Mouse (Mus musculus): ENCODE measurements at regions not wholly inside any gene's neighbourhood (a gene's known extent, or its start where the extent isn't known, plus 50 kb on each side); places are given as distances from the start of the nearest gene placed in this dataset.
A peak's percentile ranks its signal among the peaks of the same experiment; 100 is the strongest.

GRCm38 (mm10) chr7:133376833-133377484 is 225.0 kb downstream of the Tex36 start:
- no peak for DNase-seq

GRCm38 (mm10) chr7:133372695-133373094 is 229.3 kb downstream of the Tex36 start:
- no peak for DNase-seq

GRCm38 (mm10) chr7:133370542-133370941 is 231.4 kb downstream of the Tex36 start:
- DNase-seq = no peak

- no peak for DNase-seq
These were observed 237.4 kb downstream of the Tex36 start for GRCm38 (mm10) chr7:133364601-133365000.

GRCm38 (mm10) chr7:133328717-133329116 is 204.6 kb upstream of the Ctbp2 start:
- DNase-seq = no peak

- no peak for DNase-seq
These were observed 201.5 kb upstream of the Ctbp2 start for GRCm38 (mm10) chr7:133325548-133326190.

- no peak for DNase-seq
These were observed 199.8 kb upstream of the Ctbp2 start for GRCm38 (mm10) chr7:133323955-133324354.

- DNase-seq = no peak
These were observed 193.4 kb upstream of the Ctbp2 start for GRCm38 (mm10) chr7:133317511-133317910.

- DNase-seq = no peak
These were observed 192.7 kb upstream of the Ctbp2 start for GRCm38 (mm10) chr7:133316701-133317475.

- peak; percentile 32 for DNase-seq
These were observed 191.3 kb upstream of the Ctbp2 start for GRCm38 (mm10) chr7:133315197-133316029.

GRCm38 (mm10) chr7:133313115-133313514 is 189.0 kb upstream of the Ctbp2 start:
- no peak for DNase-seq

GRCm38 (mm10) chr7:133311116-133311801 is 187.1 kb upstream of the Ctbp2 start:
- DNase-seq = no peak

- peak; percentile 50 for DNase-seq
These were observed 180.3 kb upstream of the Ctbp2 start for GRCm38 (mm10) chr7:133304461-133304860.

- no peak for DNase-seq
These were observed 166.3 kb upstream of the Ctbp2 start for GRCm38 (mm10) chr7:133290471-133290870.

GRCm38 (mm10) chr7:133288236-133288635 is 164.1 kb upstream of the Ctbp2 start:
- DNase-seq = no peak

GRCm38 (mm10) chr7:133286836-133287235 is 162.7 kb upstream of the Ctbp2 start:
- DNase-seq = no peak

GRCm38 (mm10) chr7:133286216-133286615 is 162.1 kb upstream of the Ctbp2 start:
- no peak for DNase-seq

- no peak for DNase-seq
These were observed 138.0 kb upstream of the Ctbp2 start for GRCm38 (mm10) chr7:133262161-133262560.

GRCm38 (mm10) chr7:133259143-133259542 is 135.0 kb upstream of the Ctbp2 start:
- DNase-seq = no peak

GRCm38 (mm10) chr7:133256831-133257230 is 132.7 kb upstream of the Ctbp2 start:
- no peak for DNase-seq

GRCm38 (mm10) chr7:133244601-133245000 is 120.4 kb upstream of the Ctbp2 start:
- DNase-seq = peak; percentile 19

GRCm38 (mm10) chr7:133234326-133234725 is 110.2 kb upstream of the Ctbp2 start:
- no peak for DNase-seq

All from adrenal gland, postnatal 14 days (tissue).